Mouse (Mus musculus) liver, embryonic 14.5 days (tissue): ENCODE measurements around the gene Ccdc162.

Experiments used
- CTCF ChIP-seq: IDR thresholded peaks from 2 replicates; pipeline ENCODE4 v1.5.1; 2016; ENCODE audit warnings: antibody characterized with exemption, low read depth, control low read depth
- EP300 ChIP-seq: IDR thresholded peaks from 2 replicates; pipeline ENCODE4 v1.6.1; 2016; ENCODE audit warnings: antibody characterized with exemption, low read depth

GRCm38 (mm10) chr10:41561701-41562395, 154.6 kb downstream of the Ccdc162 start:
- TF ChIP-seq CTCF (no peak), EP300 (no peak)
